Mouse (Mus musculus) CH12.LX (cell line): ENCODE measurements around the gene Atp5g2. TPM values are rescaled to one million over a fixed set of nuclear protein-coding genes. Genes with fewer than 3 reads are reported as not detected.

Experiments
- DNase-seq: peaks from one replicate; pipeline ENCODE4 v3.0.0-alpha.2; 2013; ENCODE audit errors: extremely low read depth
- H3K27ac ChIP-seq: 2 replicates; pipeline ENCODE4 v1.5.1; 2012; ENCODE audit warnings: low read depth, mild to moderate bottlenecking, control low read depth, moderate library complexity; ENCODE audit not compliant: insufficient read depth
- H3K27me3 ChIP-seq: replicated peaks from 2 replicates; pipeline ENCODE3; 2012; ENCODE audit warnings: inconsistent platforms
- H3K36me3 ChIP-seq, 2 experiments: replicated peaks in 1 of 2; 2 replicates each; pipeline versions ENCODE3 to v1.6.1; 2012; ENCODE audit warnings: inconsistent platforms in 1 of 2, low read length in 1 of 2, mild to moderate bottlenecking in 1 of 2, mixed read lengths in 1 of 2, moderate library complexity in 1 of 2; ENCODE audit not compliant: control insufficient read depth in 1 of 2, insufficient read depth in 1 of 2
- H3K4me1 ChIP-seq, 2 experiments: 2 replicates each; pipeline ENCODE4 v1.6.1; 2012; ENCODE audit warnings: inconsistent platforms in 1 of 2, moderate library complexity in 1 of 2; ENCODE audit not compliant: insufficient read depth in 2 of 2, control insufficient read depth in 1 of 2
- H3K4me2 ChIP-seq: 2 replicates; pipeline ENCODE4 v1.6.1; 2012; ENCODE audit warnings: low read depth, mild to moderate bottlenecking, control low read depth; ENCODE audit not compliant: poor library complexity, insufficient read depth, severe bottlenecking
- H3K4me3 ChIP-seq, 3 experiments: fragments of 150-350 bp in 1 of 3; sonication (generic) in 1 of 3; replicated peaks in 1 of 3; 2 replicates each; pipeline versions ENCODE3 to v1.5.1; 2011 to 2012; ENCODE audit warnings: low read depth in 2 of 3, low read length in 2 of 3, mild to moderate bottlenecking in 2 of 3, moderate library complexity in 2 of 3, control low read depth in 1 of 3, improper control_type of control experiment in 1 of 3, inconsistent platforms in 1 of 3, mixed read lengths in 1 of 3; ENCODE audit not compliant: poor library complexity in 1 of 3
- H3K79me2 ChIP-seq: replicated peaks from 2 replicates; pipeline ENCODE4 v1.6.1; 2012; ENCODE audit warnings: mild to moderate bottlenecking, moderate library complexity; ENCODE audit not compliant: control insufficient read depth, poor library complexity, insufficient read depth, severe bottlenecking; ENCODE audit errors: extremely low read depth
- H3K9ac ChIP-seq: 2 replicates; pipeline ENCODE4 v1.6.1; 2012; ENCODE audit warnings: low read depth, mild to moderate bottlenecking, control low read depth, moderate library complexity; ENCODE audit not compliant: insufficient read depth
- H3K9me3 ChIP-seq: replicated peaks from 2 replicates; pipeline ENCODE3; 2012; ENCODE audit warnings: low read length, inconsistent platforms, mixed read lengths
- BHLHE40 ChIP-seq: IDR thresholded peaks from 2 replicates; pipeline ENCODE4 v1.6.1; 2011; ENCODE audit warnings: mild to moderate bottlenecking, low read depth, low read length, improper control_type of control experiment
- CTCF ChIP-seq, 2 experiments: IDR thresholded peaks in 1 of 2; conservative IDR thresholded peaks in 1 of 2; 2 replicates each; pipeline ENCODE4 v1.5.1; 2011 to 2012; ENCODE audit warnings: low read depth in 2 of 2, low read length in 2 of 2, improper control_type of control experiment in 1 of 2, inconsistent platforms in 1 of 2, mild to moderate bottlenecking in 1 of 2, moderate library complexity in 1 of 2
- E2F4 ChIP-seq: IDR thresholded peaks from 2 replicates; pipeline ENCODE4 v1.6.1; 2011; ENCODE audit warnings: low read depth, low read length, improper control_type of control experiment; ENCODE audit not compliant: insufficient replicate concordance
- ELF1 ChIP-seq: IDR thresholded peaks from 2 replicates; pipeline ENCODE4 v1.6.1; 2014; ENCODE audit warnings: low read depth, mild to moderate bottlenecking, inconsistent platforms, low read length, improper control_type of control experiment
- EP300 ChIP-seq: IDR thresholded peaks from 2 replicates; pipeline ENCODE4 v1.6.1; 2011; ENCODE audit warnings: low read length, improper control_type of control experiment
- ETS1 ChIP-seq: conservative IDR thresholded peaks from 2 replicates; pipeline ENCODE4 v1.6.1; 2012; ENCODE audit warnings: low read depth, mild to moderate bottlenecking, inconsistent platforms, low read length, improper control_type of control experiment, moderate library complexity
- IRF4 ChIP-seq: IDR thresholded peaks from 2 replicates; pipeline ENCODE4 v1.6.1; 2014; ENCODE audit warnings: low read depth, mild to moderate bottlenecking, inconsistent platforms, low read length, improper control_type of control experiment
- JUND ChIP-seq: conservative IDR thresholded peaks from 2 replicates; pipeline ENCODE4 v1.6.1; 2011; ENCODE audit warnings: low read depth, low read length, improper control_type of control experiment
- MAX ChIP-seq: IDR thresholded peaks from 2 replicates; pipeline ENCODE4 v1.6.1; 2011; ENCODE audit warnings: low read length, improper control_type of control experiment
- MAZ ChIP-seq: IDR thresholded peaks from 2 replicates; pipeline ENCODE4 v1.6.1; 2012; ENCODE audit warnings: low read depth, mild to moderate bottlenecking, inconsistent platforms, low read length, improper control_type of control experiment, moderate library complexity
- MXI1 ChIP-seq: IDR thresholded peaks from 2 replicates; pipeline ENCODE4 v1.6.1; 2011; ENCODE audit warnings: mild to moderate bottlenecking, low read depth, low read length, improper control_type of control experiment
- MYC ChIP-seq: IDR thresholded peaks from 2 replicates; pipeline ENCODE4 v1.6.1; 2011; ENCODE audit warnings: low read depth, mild to moderate bottlenecking, improper control_type of control experiment, low read length
- NELFE ChIP-seq: IDR thresholded peaks from 2 replicates; pipeline ENCODE4 v1.6.1; 2011; ENCODE audit warnings: low read depth, low read length, improper control_type of control experiment
- POLR2A ChIP-seq: IDR thresholded peaks from 2 replicates; pipeline ENCODE4 v1.6.1; 2011; ENCODE audit warnings: low read depth, mild to moderate bottlenecking, improper control_type of control experiment, low read length
- RAD21 ChIP-seq: IDR thresholded peaks from 2 replicates; pipeline ENCODE4 v1.6.1; 2011; ENCODE audit warnings: low read depth, mild to moderate bottlenecking, low read length, improper control_type of control experiment, moderate library complexity
- RCOR1 ChIP-seq: conservative IDR thresholded peaks from 2 replicates; pipeline ENCODE4 v1.6.1; 2012; ENCODE audit warnings: low read depth, mild to moderate bottlenecking, inconsistent platforms, low read length, improper control_type of control experiment
- USF2 ChIP-seq: conservative IDR thresholded peaks from 2 replicates; pipeline ENCODE4 v1.6.1; 2011; ENCODE audit warnings: low read depth, low read length, improper control_type of control experiment
- ZC3H11A ChIP-seq: IDR thresholded peaks from 2 replicates; pipeline ENCODE4 v1.6.1; 2012; ENCODE audit warnings: low read depth, mild to moderate bottlenecking, inconsistent platforms, low read length, improper control_type of control experiment
- ZMIZ1 ChIP-seq: IDR thresholded peaks from 2 replicates; pipeline ENCODE4 v1.6.1; 2012; ENCODE audit warnings: low read depth, mild to moderate bottlenecking, inconsistent platforms, low read length, improper control_type of control experiment
- dilution Hi-C: fragments of 300-500 bp; cut with MboI; formaldehyde crosslinking; loops from 2 replicates; pipeline ENCODE4 v1.14.3; 2020; ENCODE audit warnings: low sequenced_read_pairs; ENCODE audit not compliant: extremely low pct_unique_long_range_greater_than_20kb, extremely low pct_ligation_motif_present
- in situ Hi-C: fragments of 300-500 bp; cut with MboI; formaldehyde crosslinking; loops from 3 replicates; pipeline ENCODE4 v1.14.3; 2019; ENCODE audit warnings: low sequenced_read_pairs, low pct_ligation_motif_present, low pct_unique_long_range_greater_than_20kb, mixed read lengths
- polyA plus RNA-seq: library from polyadenylated mRNA; unstranded; fragments of >175 nt; gene quantifications from 2 replicates; pipeline ENCODE4 v1.2.1, GENCODE M21; 2012; ENCODE audit warnings: low read depth; ENCODE audit not compliant: insufficient read length
- total RNA-seq, 2 experiments: library from RNA; depleted of rRNA; stranded (reverse); fragments of 300-350 nt in 1 of 2; fragments of >200 nt in 1 of 2; gene quantifications; 2 replicates each; pipeline ENCODE4 v1.2.3; 2012 to 2014

The Atp5g2 gene
- total and polyA plus RNA-seq, 3 experiments = 33.9 to 589 (median 281) TPM

DNA sequence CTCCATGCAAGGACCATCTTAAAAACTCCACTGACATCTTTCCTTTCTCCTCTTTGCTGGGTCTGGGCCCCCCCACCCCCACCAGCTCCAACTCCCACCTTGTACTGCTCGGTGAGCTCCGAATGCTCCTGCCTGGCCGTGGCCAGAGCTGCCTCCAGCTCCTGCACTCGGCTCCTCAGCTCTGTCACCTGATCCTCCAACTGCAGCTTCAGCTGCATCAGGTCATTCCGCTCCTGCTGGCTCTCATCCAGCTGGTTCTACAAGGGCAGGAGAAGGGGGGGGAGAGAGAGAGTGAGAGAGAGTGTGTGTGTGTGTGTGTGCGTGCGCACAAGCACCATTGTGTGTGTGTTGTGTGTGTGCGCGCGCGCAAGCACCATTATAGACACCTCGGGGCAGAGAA is 44.0 kb upstream of the Atp5g2 start:
- Histone ChIP-seq H3K4me3 (no peak overlapping the region), H3K27ac (no peak overlapping the region), H3K9me3 (no peaks in the 10 kb centered on the region), H3K79me2 (no peaks in the 10 kb centered on the region), H3K27me3 (peaks cover 10% of the 10 kb centered on the region), H3K4me1 (peaks cover 4% of the 10 kb centered on the region in 2 experiments), H3K9ac (no peak overlapping the region), H3K4me2 (no peak overlapping the region), H3K36me3 (peaks cover 10 to 40% of the 10 kb centered on the region in 2 experiments)
- dilution Hi-C loops (no loop called here), in situ Hi-C loops (no loop called here)
- TF ChIP-seq ELF1 = no peak
- no peak for TF ChIP-seq ETS1
- TF ChIP-seq RAD21 = no peak
- TF ChIP-seq BHLHE40 = no peak
- no peak for TF ChIP-seq USF2
- TF ChIP-seq ZC3H11A = no peak
- no peak for TF ChIP-seq ZMIZ1
- TF ChIP-seq NELFE = no peak
- TF ChIP-seq RCOR1 = no peak
- TF ChIP-seq IRF4 = no peak
- TF ChIP-seq EP300 = no peak
- DNase-seq = no peak

DNA sequence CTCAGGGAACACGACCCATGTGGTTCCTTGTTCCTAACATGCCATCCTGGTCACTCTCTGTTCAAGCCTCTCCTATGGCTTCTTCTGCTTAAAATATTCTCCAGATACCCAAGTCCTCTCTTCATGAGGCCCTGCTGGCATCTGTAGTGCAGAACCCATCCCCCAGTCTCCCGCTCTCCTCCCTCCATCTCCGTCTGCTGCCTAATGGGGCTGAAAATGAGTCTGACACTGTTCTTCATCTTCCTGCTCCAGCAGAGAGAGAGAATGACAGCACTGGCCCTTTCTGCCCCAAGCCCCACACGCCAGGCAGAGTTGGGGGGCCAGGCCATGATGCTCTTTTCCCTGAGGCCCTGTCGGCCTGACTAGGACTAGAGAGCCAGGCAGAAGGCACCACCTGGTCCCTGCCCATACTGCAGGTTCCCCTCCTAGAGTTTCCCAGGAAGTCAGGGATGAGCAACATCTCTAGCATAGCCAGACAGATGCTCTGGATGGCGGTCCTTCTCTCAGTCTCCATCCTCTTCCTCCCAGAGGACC is 35.7 kb upstream of the Atp5g2 start:
- no peaks in the 10 kb centered on the region for H3K9me3 ChIP-seq
- no peak for DNase-seq
- peaks cover 13 to 22% of the 10 kb centered on the region in 2 experiments for H3K4me1 ChIP-seq
- no peak overlapping the region for H3K4me3 ChIP-seq
- H3K36me3 ChIP-seq = peaks cover 29 to 40% of the 10 kb centered on the region in 2 experiments
- no peak overlapping the region for H3K9ac ChIP-seq
- H3K27ac ChIP-seq = no peak overlapping the region
- dilution Hi-C loops (no loop called here), in situ Hi-C loops (no loop called here)
- no peak overlapping the region for H3K4me2 ChIP-seq
- no peaks in the 10 kb centered on the region for H3K79me2 ChIP-seq
- no peaks in the 10 kb centered on the region for H3K27me3 ChIP-seq
- TF ChIP-seq NELFE (no peak), POLR2A (no peak), USF2 (no peak), ZMIZ1 (no peak), MYC (no peak), CTCF (conservative IDR thresholded peaks at IDR 0.05 in 1 of 2, IDR thresholded peaks at IDR 0.05 in 1 of 2; ENCODE audit: low read depth in 2 of 2, low read length in 2 of 2) (no peak), MAZ (no peak), MAX (no peak), E2F4 (no peak), BHLHE40 (no peak), ELF1 (no peak), JUND (no peak), ETS1 (no peak), MXI1 (no peak)
